Mouse (Mus musculus) heart, embryonic 14.5 days (tissue): ENCODE results near the gene Nhs. TPM values are rescaled to one million over a fixed set of nuclear protein-coding genes. Genes with fewer than 3 reads are reported as not detected.

Experiments
- ATAC-seq: fragments of 200-750 bp; cut with Nextera tagmentation; 2 replicates; pipeline ENCODE4 v1.8.0; 2017; ENCODE audit warnings: low read depth, moderate TSS enrichment; ENCODE audit not compliant: insufficient number of reproducible peaks, insufficient read depth, low FRiP score
- H3K27ac ChIP-seq, 2 experiments: fragments of 200-500 bp in 1 of 2; fragments of 300-500 bp in 1 of 2; sonication (generic) in 1 of 2; replicated peaks in 1 of 2; 2 replicates each; pipeline ENCODE4 v1.5.1; 2012 to 2014; ENCODE audit warnings: low read depth in 2 of 2, low read length in 2 of 2, control low read depth in 1 of 2, mild to moderate bottlenecking in 1 of 2, mixed read lengths in 1 of 2; ENCODE audit not compliant: control insufficient read depth in 1 of 2, insufficient read depth in 1 of 2
- H3K27me3 ChIP-seq: fragments of 300-500 bp; sonication (generic); 2 replicates; pipeline ENCODE4 v1.6.1; 2014; ENCODE audit warnings: mild to moderate bottlenecking, low read length, control low read depth; ENCODE audit not compliant: control insufficient read depth, insufficient read depth
- H3K36me3 ChIP-seq: fragments of 300-500 bp; sonication (generic); 2 replicates; pipeline ENCODE4 v1.6.1; 2014; ENCODE audit warnings: mild to moderate bottlenecking, control low read depth, low read length, mixed read lengths; ENCODE audit not compliant: control insufficient read depth, insufficient read depth
- H3K4me1 ChIP-seq, 2 experiments: fragments of 200-500 bp in 1 of 2; fragments of 300-500 bp in 1 of 2; sonication (generic) in 1 of 2; 2 replicates each; pipeline ENCODE4 v1.6.1; 2012 to 2014; ENCODE audit warnings: low read length in 2 of 2, control low read depth in 1 of 2, mixed read lengths in 1 of 2; ENCODE audit not compliant: control insufficient read depth in 2 of 2, insufficient read depth in 2 of 2
- H3K4me2 ChIP-seq: fragments of 300-500 bp; sonication (generic); 2 replicates; pipeline ENCODE4 v1.6.1; 2014; ENCODE audit warnings: mild to moderate bottlenecking, low read length
- H3K4me3 ChIP-seq, 2 experiments: fragments of 200-500 bp in 1 of 2; fragments of 300-500 bp in 1 of 2; sonication (generic) in 1 of 2; 2 replicates each; pipeline ENCODE4 v1.5.1; 2012 to 2014; ENCODE audit warnings: low read length in 2 of 2, mild to moderate bottlenecking in 2 of 2, control low read depth in 1 of 2, low read depth in 1 of 2, moderate library complexity in 1 of 2; ENCODE audit not compliant: control insufficient read depth in 1 of 2, insufficient read depth in 1 of 2
- H3K9ac ChIP-seq: fragments of 300-500 bp; sonication (generic); 2 replicates; pipeline ENCODE4 v1.6.1; 2014; ENCODE audit warnings: mild to moderate bottlenecking, low read length
- H3K9me3 ChIP-seq: fragments of 300-500 bp; sonication (generic); 2 replicates; pipeline ENCODE4 v1.6.1; 2016; ENCODE audit warnings: low read length, control low read depth; ENCODE audit not compliant: control insufficient read depth
- WGBS: fragments of 180-500 bp; shearing (Covaris S2); extraction: QIAGEN DNeasy Blood & Tissue Kit; methylation state at CpG from one replicate; pipeline ENCODE4 v1.1.7; 2014; 5-methylcytosine and 5-hydroxymethylcytosine counted together
- polyA plus RNA-seq: library from polyadenylated mRNA; unstranded; fragments of >200 nt; fragmentation: Nextera tagmentation; extraction: Ambion mirVana; gene quantifications from 2 replicates; pipeline ENCODE4 v1.2.1, GENCODE M21; 2014

The Nhs gene
- polyA plus RNA-seq, 1 experiment from 2014 or later = 0.88 TPM

DNA sequence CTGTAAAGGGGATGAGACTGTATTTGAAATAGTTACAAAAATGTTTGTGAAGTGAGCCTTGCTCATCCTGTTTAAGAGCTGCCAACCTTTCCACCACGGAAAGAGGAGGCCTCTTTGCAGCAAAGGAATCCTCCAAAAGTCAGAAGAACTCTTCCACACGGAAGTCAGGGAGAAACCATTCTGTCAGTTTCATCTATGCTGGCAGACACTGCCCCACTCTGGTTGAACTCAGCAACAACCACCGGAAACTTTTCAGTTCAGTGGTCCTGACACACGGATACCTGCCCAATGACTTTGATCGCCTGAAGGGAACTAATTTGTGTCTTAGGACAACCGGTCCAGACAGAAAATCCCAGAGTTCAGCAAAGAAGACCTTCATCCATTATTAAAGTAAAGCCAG lies 369.3 kb downstream of the Nhs start:
- ATAC-seq = no peak
- WGBS = 19% methylated on average over 6 of the region's 6 CpGs

More for the DNA sequence above, 369.3 kb downstream of the Nhs start:
- H3K4me3 ChIP-seq = no peak overlapping the region
- no peak overlapping the region for H3K4me2 ChIP-seq
- H3K27me3 ChIP-seq = no peaks in the 10 kb centered on the region
- H3K9me3 ChIP-seq = no peaks in the 10 kb centered on the region
- H3K4me1 ChIP-seq = no peaks in the 10 kb centered on the region
- no peak overlapping the region for H3K27ac ChIP-seq
- H3K36me3 ChIP-seq = no peaks in the 10 kb centered on the region
- H3K9ac ChIP-seq = no peak overlapping the region
